Mouse (Mus musculus) heart, adult 2 months (tissue): ENCODE measurements at regions not wholly inside any gene's neighbourhood (a gene's known extent, or its start where the extent isn't known, plus 50 kb on each side); places are given as distances from the start of the nearest gene placed in this dataset.

Experiments
- CTCF ChIP-seq: fragments of 200-600 bp; IDR thresholded peaks from 2 replicates; pipeline ENCODE4 v1.8.1; 2022; ENCODE audit warnings: antibody characterized with exemption, mild to moderate bottlenecking, moderate library complexity
- EP300 ChIP-seq: fragments of 200-500 bp; IDR thresholded peaks from 2 replicates; pipeline ENCODE4 v1.6.1; 2011; ENCODE audit warnings: low read depth, low read length, control low read depth; ENCODE audit not compliant: insufficient read depth
- POLR2A ChIP-seq: fragments of 200-500 bp; IDR thresholded peaks from 2 replicates; pipeline ENCODE4 v1.6.1; 2011; ENCODE audit warnings: mild to moderate bottlenecking, low read depth, low read length, control low read depth; ENCODE audit not compliant: insufficient read depth

DNA sequence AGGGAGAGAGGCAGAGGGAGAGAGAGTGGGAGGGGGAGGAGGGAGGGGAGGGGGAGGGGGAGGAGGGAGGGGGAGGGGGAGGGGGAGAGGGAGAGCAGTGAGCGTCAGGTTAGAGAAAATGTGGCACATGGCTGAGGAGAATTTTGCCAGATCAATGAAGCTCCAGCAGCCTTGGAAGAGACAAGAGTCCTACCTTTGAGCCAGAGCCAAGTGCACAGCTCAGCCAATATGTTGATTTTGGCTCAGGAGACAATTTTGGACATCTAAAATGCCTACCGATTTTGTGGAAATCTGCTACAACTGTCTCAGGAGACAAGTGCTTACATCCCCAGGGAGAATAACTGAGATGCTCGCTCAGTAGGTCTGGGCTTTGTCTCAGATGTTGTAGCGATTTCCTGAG is 184.3 kb downstream of the Stk31 start:
- TF ChIP-seq CTCF (no peak), POLR2A (no peak), EP300 (no peak)
